Mouse (Mus musculus) spleen, adult 2 months (tissue): ENCODE results near the gene Ifrd1.

Source experiments
- CTCF ChIP-seq: fragments of 200-500 bp; IDR thresholded peaks from 2 replicates; pipeline ENCODE4 v1.5.1; 2011; ENCODE audit warnings: mild to moderate bottlenecking, inconsistent platforms; ENCODE audit not compliant: insufficient read depth, insufficient read length, insufficient replicate concordance; ENCODE audit errors: extremely low read depth
- POLR2A ChIP-seq: fragments of 200-500 bp; IDR thresholded peaks from 2 replicates; pipeline ENCODE4 v1.6.1; 2011; ENCODE audit warnings: low read depth, low read length, inconsistent platforms

DNA sequence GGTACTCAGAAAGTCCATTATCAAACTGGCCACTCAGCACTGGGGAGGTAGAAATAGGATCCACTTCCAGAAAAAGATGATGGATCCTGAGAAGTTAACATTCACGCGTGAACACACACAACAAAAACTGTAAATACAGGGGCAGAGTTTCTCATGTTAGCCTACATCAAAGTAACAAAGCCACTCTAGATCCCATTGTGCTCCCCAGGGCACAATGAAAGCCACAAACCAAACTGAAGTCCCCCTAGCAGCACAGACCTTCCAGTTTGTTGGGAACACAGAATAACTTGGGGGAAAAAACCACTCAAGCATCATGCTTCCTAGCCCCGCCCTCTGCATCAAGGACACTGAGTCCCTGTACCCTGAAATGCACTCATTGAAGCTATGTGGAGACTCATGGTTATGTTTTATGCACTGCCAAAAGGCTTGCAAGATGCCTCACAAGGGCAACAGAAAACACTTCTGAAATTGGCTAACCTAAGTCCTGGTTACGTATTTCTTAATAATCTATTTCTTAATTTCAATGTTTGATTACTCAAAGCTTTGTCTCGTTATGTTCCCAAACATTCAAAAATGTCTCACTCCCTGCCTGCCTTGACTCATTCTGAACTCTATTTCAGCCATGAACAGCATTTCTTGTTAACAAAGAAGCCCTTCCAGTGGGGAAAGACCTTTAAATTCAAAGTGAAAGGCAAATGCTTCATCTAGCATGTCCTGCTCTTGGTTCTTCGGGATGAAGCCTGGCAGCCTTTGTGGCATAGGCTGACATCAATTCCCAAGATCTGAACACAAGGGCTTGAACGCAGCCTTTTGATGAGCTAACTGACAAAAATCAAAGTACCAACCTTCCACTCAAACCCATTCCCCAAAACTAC, 45.9 kb downstream of the Ifrd1 start:
- no peak for TF ChIP-seq CTCF
- TF ChIP-seq POLR2A: no peak
